Mouse (Mus musculus) midbrain, embryonic 13.5 days (tissue): ENCODE results near the gene Adra2b. TPM values are rescaled to one million over a fixed set of nuclear protein-coding genes. Genes with fewer than 3 reads are reported as not detected.
A peak's percentile ranks its signal among the peaks of the same experiment; 100 is the strongest.

Experiments used
- ATAC-seq: fragments of 200-750 bp; cut with Nextera tagmentation; 2 replicates; pipeline ENCODE4 v1.8.0; 2017; ENCODE audit warnings: mild to moderate bottlenecking, moderate TSS enrichment, moderate library complexity
- H3K27ac ChIP-seq: fragments of 300-500 bp; sonication (generic); 2 replicates; pipeline ENCODE4 v1.5.1; 2015; ENCODE audit warnings: inconsistent platforms, mild to moderate bottlenecking, moderate library complexity
- H3K27me3 ChIP-seq: fragments of 300-500 bp; sonication (generic); 2 replicates; pipeline ENCODE4 v1.6.1; 2015; ENCODE audit warnings: mild to moderate bottlenecking, inconsistent platforms
- H3K36me3 ChIP-seq: fragments of 300-500 bp; sonication (generic); 2 replicates; pipeline ENCODE4 v1.6.1; 2015; ENCODE audit warnings: mild to moderate bottlenecking, inconsistent platforms
- H3K4me1 ChIP-seq: fragments of 300-500 bp; sonication (generic); replicated peaks from 2 replicates; pipeline ENCODE4 v1.6.1; 2015; ENCODE audit warnings: inconsistent platforms
- H3K4me2 ChIP-seq: fragments of 300-500 bp; sonication (generic); replicated peaks from 2 replicates; pipeline ENCODE4 v1.6.1; 2015; ENCODE audit warnings: moderate library complexity, mild to moderate bottlenecking, inconsistent platforms
- H3K4me3 ChIP-seq: fragments of 300-500 bp; sonication (generic); replicated peaks from 2 replicates; pipeline ENCODE4 v1.5.1; 2015; ENCODE audit warnings: mild to moderate bottlenecking, inconsistent platforms
- H3K9ac ChIP-seq: fragments of 300-500 bp; sonication (generic); replicated peaks from 2 replicates; pipeline ENCODE4 v1.6.1; 2015; ENCODE audit warnings: mild to moderate bottlenecking, inconsistent platforms
- H3K9me3 ChIP-seq: fragments of 300-500 bp; sonication (generic); 2 replicates; pipeline ENCODE4 v1.6.1; 2016; ENCODE audit warnings: mild to moderate bottlenecking, inconsistent platforms
- WGBS: fragments of 180-500 bp; shearing (Covaris S2); methylation state at CpG from one replicate; pipeline ENCODE4 v1.1.7; 2015; 5-methylcytosine and 5-hydroxymethylcytosine counted together
- polyA plus RNA-seq: library from polyadenylated mRNA; unstranded; fragments of >200 nt; fragmentation: Nextera tagmentation; extraction: Ambion mirVana; gene quantifications from 2 replicates; pipeline ENCODE4 v1.2.1, GENCODE M21; 2015

The Adra2b gene
- 0.12 and 0.15 TPM in 2 replicates for polyA plus RNA-seq

- H3K27ac ChIP-seq, result no peak within 1 kb of the TSS
- H3K27me3 ChIP-seq, result peaks cover 76% of the 10 kb centered on the region
- H3K4me1 ChIP-seq, result peaks cover 21% of the 10 kb centered on the region
- H3K4me2 ChIP-seq, result peak within 1 kb of the TSS; percentile 71
- H3K9ac ChIP-seq, result peak within 1 kb of the TSS; percentile 46
- no peaks in the 10 kb centered on the region for H3K36me3 ChIP-seq
- ATAC-seq, result peak; percentile 75
- whole genome bisulfite sequencing, result under 1% methylated on average over 49 of the region's 49 CpGs
- H3K9me3 ChIP-seq, result no peaks in the 10 kb centered on the region
- peak within 1 kb of the TSS; percentile 42 for H3K4me3 ChIP-seq
Observed at GRCm38 (mm10) chr2:127362459-127363281, at the start of gene Adra2b. Gene Adra2b (plus strand): TSS chr2:127363208.

GRCm38 (mm10) chr2:127313878-127314277, 49.1 kb upstream of the Adra2b start:
- H3K27me3 ChIP-seq, result no peaks in the 10 kb centered on the region
- no peak for ATAC-seq

GRCm38 (mm10) chr2:127314467-127315154, 48.4 kb upstream of the Adra2b start:
- Histone ChIP-seq H3K27ac (no peak overlapping the region), H3K4me1 (no peaks in the 10 kb centered on the region), H3K4me2 (no peak overlapping the region), H3K27me3 (no peaks in the 10 kb centered on the region), H3K36me3 (no peaks in the 10 kb centered on the region), H3K9ac (no peak overlapping the region), H3K9me3 (0 out of 2 replicates have a peak, but pooled peaks cover 2% of the 10 kb centered on the region), H3K4me3 (no peak overlapping the region)
- no peak for ATAC-seq
- 79% methylated on average over 6 of the region's 6 CpGs for WGBS

More at GRCm38 (mm10) chr2:127313878-127314277, 49.1 kb upstream of the Adra2b start:
- Histone ChIP-seq H3K9me3 (0 out of 2 replicates have a peak, but pooled peaks cover 2% of the 10 kb centered on the region), H3K4me1 (no peaks in the 10 kb centered on the region), H3K9ac (no peak overlapping the region), H3K4me2 (no peak overlapping the region), H3K4me3 (no peak overlapping the region), H3K36me3 (no peaks in the 10 kb centered on the region), H3K27ac (no peak overlapping the region)
- 40% methylated on average over 4 of the region's 4 CpGs for WGBS

- Histone ChIP-seq H3K9ac (no peak overlapping the region), H3K4me1 (no peaks in the 10 kb centered on the region), H3K4me2 (no peak overlapping the region), H3K27me3 (no peaks in the 10 kb centered on the region), H3K27ac (no peak overlapping the region), H3K36me3 (no peaks in the 10 kb centered on the region), H3K4me3 (no peak overlapping the region), H3K9me3 (0 out of 2 replicates have a peak, but pooled peaks cover 2% of the 10 kb centered on the region)
- 100% methylated on average over 1 of the region's 1 CpGs for WGBS
- ATAC-seq, result no peak
Observed at GRCm38 (mm10) chr2:127315155-127315470, 47.9 kb upstream of the Adra2b start.

- Histone ChIP-seq H3K4me1 (no peaks in the 10 kb centered on the region), H3K27ac (no peak overlapping the region), H3K9me3 (0 out of 2 replicates have a peak, but pooled peaks cover 2% of the 10 kb centered on the region), H3K27me3 (no peaks in the 10 kb centered on the region), H3K4me2 (no peak overlapping the region), H3K9ac (no peak overlapping the region), H3K4me3 (no peak overlapping the region), H3K36me3 (no peaks in the 10 kb centered on the region)
- 84% methylated on average over 5 of the region's 5 CpGs for WGBS
- ATAC-seq, result no peak
Observed at GRCm38 (mm10) chr2:127316431-127316830, 46.6 kb upstream of the Adra2b start.

GRCm38 (mm10) chr2:127318136-127318535, 44.9 kb upstream of the Adra2b start:
- Histone ChIP-seq H3K27ac (no peak overlapping the region), H3K4me1 (no peaks in the 10 kb centered on the region), H3K9ac (no peak overlapping the region), H3K4me2 (no peak overlapping the region), H3K27me3 (no peaks in the 10 kb centered on the region), H3K4me3 (no peak overlapping the region), H3K9me3 (no peaks in the 10 kb centered on the region), H3K36me3 (no peaks in the 10 kb centered on the region)
- ATAC-seq, result no peak
- WGBS, result 89% methylated on average over 4 of the region's 4 CpGs

GRCm38 (mm10) chr2:127319071-127319470, 43.9 kb upstream of the Adra2b start:
- H3K36me3 ChIP-seq, result no peaks in the 10 kb centered on the region
- H3K4me2 ChIP-seq, result no peak overlapping the region
- WGBS, result 82% methylated on average over 4 of the region's 4 CpGs
- no peaks in the 10 kb centered on the region for H3K4me1 ChIP-seq
- no peak overlapping the region for H3K4me3 ChIP-seq
- no peaks in the 10 kb centered on the region for H3K9me3 ChIP-seq
- H3K9ac ChIP-seq, result no peak overlapping the region
- H3K27me3 ChIP-seq, result no peaks in the 10 kb centered on the region
- ATAC-seq, result no peak
- H3K27ac ChIP-seq, result no peak overlapping the region

- Histone ChIP-seq H3K4me2 (no peak overlapping the region), H3K9ac (no peak overlapping the region), H3K4me3 (no peak overlapping the region), H3K9me3 (no peaks in the 10 kb centered on the region), H3K27ac (no peak overlapping the region), H3K4me1 (no peaks in the 10 kb centered on the region), H3K36me3 (no peaks in the 10 kb centered on the region), H3K27me3 (no peaks in the 10 kb centered on the region)
- 88% methylated on average over 6 of the region's 6 CpGs for WGBS
- ATAC-seq, result no peak
Observed at GRCm38 (mm10) chr2:127322671-127323285, 40.2 kb upstream of the Adra2b start.

- H3K4me1 ChIP-seq, result no peaks in the 10 kb centered on the region
- no peak overlapping the region for H3K9ac ChIP-seq
- H3K9me3 ChIP-seq, result no peaks in the 10 kb centered on the region
- H3K27me3 ChIP-seq, result no peaks in the 10 kb centered on the region
- no peak overlapping the region for H3K27ac ChIP-seq
- 96% methylated on average over 1 of the region's 1 CpGs for WGBS
- no peak overlapping the region for H3K4me2 ChIP-seq
- H3K36me3 ChIP-seq, result no peaks in the 10 kb centered on the region
- ATAC-seq, result no peak
- no peak overlapping the region for H3K4me3 ChIP-seq
Observed at GRCm38 (mm10) chr2:127323667-127324066, 39.3 kb upstream of the Adra2b start.

- H3K9me3 ChIP-seq, result no peaks in the 10 kb centered on the region
- 83% methylated on average over 7 of the region's 7 CpGs for WGBS
- no peak overlapping the region for H3K4me3 ChIP-seq
Observed at GRCm38 (mm10) chr2:127324456-127324855, 38.6 kb upstream of the Adra2b start.

GRCm38 (mm10) chr2:127328090-127328851, 34.7 kb upstream of the Adra2b start:
- Histone ChIP-seq H3K27me3 (peaks cover 7% of the 10 kb centered on the region; the same call in 1 of the 2 replicates), H3K9me3 (no peaks in the 10 kb centered on the region), H3K4me2 (no peak overlapping the region), H3K36me3 (no peaks in the 10 kb centered on the region), H3K4me1 (no peaks in the 10 kb centered on the region), H3K9ac (no peak overlapping the region), H3K4me3 (no peak overlapping the region), H3K27ac (no peak overlapping the region)
- 72% methylated on average over 12 of the region's 12 CpGs for WGBS
- no peak for ATAC-seq

More at GRCm38 (mm10) chr2:127324456-127324855, 38.6 kb upstream of the Adra2b start:
- Histone ChIP-seq H3K27ac (no peak overlapping the region), H3K36me3 (no peaks in the 10 kb centered on the region), H3K4me1 (no peaks in the 10 kb centered on the region), H3K4me2 (no peak overlapping the region), H3K27me3 (no peaks in the 10 kb centered on the region), H3K9ac (no peak overlapping the region)
- no peak for ATAC-seq
